Mouse (Mus musculus): ENCODE results near the gene Tpte.
A peak's percentile ranks its signal among the peaks of the same experiment; 100 is the strongest.

Tpte gene

GRCm38 (mm10) chr8:22376903-22377302, 93.7 kb downstream of the Tpte start:
- peak; percentile 36 for DNase-seq (ENCODE audit: low read depth, low spot score)

- DNase-seq (ENCODE audit: low read depth, low spot score), result no peak
These were observed 97.7 kb downstream of the Tpte start for GRCm38 (mm10) chr8:22380934-22381333.

GRCm38 (mm10) chr8:22382824-22383595, 99.8 kb downstream of the Tpte start:
- no peak for DNase-seq (ENCODE audit: low read depth, low spot score)

GRCm38 (mm10) chr8:22385158-22385557, 101.9 kb downstream of the Tpte start:
- no peak for DNase-seq (ENCODE audit: low read depth, low spot score)

GRCm38 (mm10) chr8:22389874-22390273, 106.6 kb downstream of the Tpte start:
- DNase-seq (ENCODE audit: low read depth, low spot score), result no peak

GRCm38 (mm10) chr8:22390766-22391463, 107.7 kb downstream of the Tpte start:
- DNase-seq (ENCODE audit: low read depth, low spot score), result no peak

- DNase-seq (ENCODE audit: low read depth, low spot score), result no peak
These were observed 111.2 kb downstream of the Tpte start for GRCm38 (mm10) chr8:22394471-22394870.

GRCm38 (mm10) chr8:22395256-22395655, 112.0 kb downstream of the Tpte start:
- no peak for DNase-seq (ENCODE audit: low read depth, low spot score)

- peak; percentile 16 for DNase-seq (ENCODE audit: low read depth, low spot score)
These were observed 114.5 kb downstream of the Tpte start for GRCm38 (mm10) chr8:22397811-22398141.

- DNase-seq (ENCODE audit: low read depth, low spot score), result peak; percentile 89
These were observed 115.1 kb downstream of the Tpte start, which contains the start of gene Slc25a15 for GRCm38 (mm10) chr8:22398142-22398951. Gene Slc25a15 (minus strand): TSS chr8:22398597.

- DNase-seq (ENCODE audit: low read depth, low spot score), result no peak
These were observed 116.1 kb downstream of the Tpte start for GRCm38 (mm10) chr8:22399285-22399880.

GRCm38 (mm10) chr8:22400593-22400992, 117.4 kb downstream of the Tpte start:
- DNase-seq (ENCODE audit: low read depth, low spot score), result no peak

- no peak for DNase-seq (ENCODE audit: low read depth, low spot score)
These were observed 120.0 kb downstream of the Tpte start for GRCm38 (mm10) chr8:22403235-22403634.

- DNase-seq (ENCODE audit: low read depth, low spot score), result no peak
These were observed 122.5 kb downstream of the Tpte start for GRCm38 (mm10) chr8:22405733-22406132.

GRCm38 (mm10) chr8:22410688-22411281, 127.5 kb downstream of the Tpte start:
- DNase-seq (ENCODE audit: low read depth, low spot score), result no peak

- DNase-seq (ENCODE audit: low read depth, low spot score), result peak; percentile 91
These were observed 128.1 kb downstream of the Tpte start, which contains the start of gene Mrps31 for GRCm38 (mm10) chr8:22411282-22411702. Gene Mrps31 (plus strand): TSS chr8:22411361.

- DNase-seq (ENCODE audit: low read depth, low spot score), result no peak
These were observed 128.7 kb downstream of the Tpte start for GRCm38 (mm10) chr8:22411971-22412370.

Data from forelimb bud, embryonic 11.5 days (tissue).